Mouse (Mus musculus): ENCODE data around the gene Hsf5.

The Hsf5 gene

GRCm38 (mm10) chr11:87616790-87617474 is at the start of gene Hsf5:
Gene Hsf5, plus strand, starts transcription at chr11:87617164.
- DNase-seq: no peak

DNA sequence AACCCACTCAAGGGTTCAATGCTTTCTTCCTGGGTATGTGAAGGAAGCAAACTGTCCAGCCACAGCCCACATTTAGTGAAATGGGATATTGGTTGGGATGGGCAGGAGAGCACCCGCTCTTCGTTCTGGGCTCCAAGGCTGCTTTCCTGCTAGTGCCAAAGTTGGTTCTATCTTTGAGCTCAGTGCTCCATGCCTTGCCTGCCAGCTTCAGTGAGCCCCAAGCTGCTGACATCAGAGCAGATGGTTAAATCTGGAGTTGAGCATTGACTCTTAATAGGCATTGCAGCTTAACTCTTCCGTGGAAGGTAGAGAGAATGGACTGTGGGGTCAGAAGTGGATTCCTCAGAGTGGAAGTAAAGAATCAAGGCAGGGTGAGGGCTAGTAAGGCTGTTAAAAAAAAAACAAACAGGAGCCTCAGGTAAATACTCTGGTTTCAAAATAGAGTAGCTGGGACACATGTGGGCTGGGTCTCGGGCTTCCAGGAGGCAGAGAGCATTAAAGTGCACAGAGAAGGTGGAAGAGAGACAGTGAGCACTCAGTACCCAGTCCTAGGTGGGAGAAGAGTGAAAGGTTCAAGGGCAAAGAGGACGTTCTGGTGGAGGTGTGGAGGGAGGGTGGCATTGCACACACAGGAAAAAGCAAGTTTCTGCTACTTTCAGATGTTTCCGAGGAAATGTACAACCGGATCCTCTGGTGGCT is 48.6 kb upstream of the Hsf5 start, which contains the start of gene Sept4:
TSS of gene Sept4 (plus strand) at position 649 of the 699 bp plus-strand sequence.
- DNase-seq: no peak

GRCm38 (mm10) chr11:87570743-87571142 is 46.2 kb upstream of the Hsf5 start:
- DNase-seq: no peak

DNA sequence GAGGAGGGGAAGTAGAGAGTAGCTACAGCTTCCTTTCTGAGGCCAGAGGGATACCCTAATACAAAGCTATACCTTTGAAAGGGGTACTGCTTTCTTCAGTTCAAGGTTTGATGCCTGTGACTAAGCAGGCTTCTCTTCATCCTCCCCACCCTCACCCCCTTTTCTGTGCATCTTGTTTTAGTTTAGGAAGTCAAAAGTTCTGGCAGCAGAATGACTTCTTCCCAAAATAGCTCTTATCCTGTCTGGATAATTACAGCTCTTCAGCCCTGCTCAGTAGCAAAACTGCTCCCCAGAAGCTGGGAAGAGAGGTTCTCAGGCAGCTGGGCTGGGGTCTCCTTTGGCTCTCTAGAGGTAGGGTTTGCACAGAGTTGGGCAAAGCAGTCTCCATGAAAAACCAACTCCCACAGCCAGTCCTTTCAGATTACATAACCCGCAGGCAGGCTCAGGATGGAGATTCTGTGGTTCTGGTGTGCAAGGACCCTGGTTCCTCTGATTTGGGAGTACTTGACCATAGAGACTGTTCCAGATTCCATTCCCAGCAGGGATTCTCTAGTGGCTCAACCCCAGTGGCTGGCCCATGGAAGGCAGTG is 45.5 kb upstream of the Hsf5 start:
- peak in 1 of 2 experiments; percentile 2 for DNase-seq

- DNase-seq: no peak
Measured at GRCm38 (mm10) chr11:87573751-87574150, 43.2 kb upstream of the Hsf5 start.

DNA sequence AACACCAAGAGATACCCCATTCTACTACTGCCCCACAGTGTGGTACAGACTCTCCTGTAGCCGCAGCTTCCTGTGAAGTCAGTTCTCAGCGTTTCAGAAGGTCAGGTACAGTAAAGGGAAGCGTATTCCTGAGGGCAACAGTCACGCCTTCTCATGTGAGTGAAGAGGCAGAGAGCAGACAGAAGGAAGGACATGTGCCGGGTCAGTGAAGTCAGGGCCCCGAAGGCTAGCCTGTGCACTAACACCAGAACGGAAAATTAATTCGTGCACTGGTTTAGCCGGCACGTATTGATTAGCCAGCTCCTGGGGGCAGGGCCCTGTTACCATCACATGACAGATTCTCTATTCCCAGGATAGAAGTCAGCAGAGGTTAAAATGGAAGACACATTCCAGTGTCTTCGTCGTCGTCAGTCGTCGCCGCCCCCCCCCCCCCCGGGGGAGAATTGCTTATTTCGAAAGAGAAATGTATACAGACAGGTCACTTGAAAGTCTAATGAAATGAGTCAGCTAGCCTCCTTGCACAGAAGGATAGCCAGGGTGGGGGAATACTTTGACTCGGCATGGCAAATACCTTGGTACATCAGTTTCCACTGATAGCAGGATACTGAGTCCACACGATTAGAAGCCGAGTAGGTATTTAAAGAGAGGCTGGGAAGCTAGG is 42.3 kb upstream of the Hsf5 start:
- no peak for DNase-seq

DNA sequence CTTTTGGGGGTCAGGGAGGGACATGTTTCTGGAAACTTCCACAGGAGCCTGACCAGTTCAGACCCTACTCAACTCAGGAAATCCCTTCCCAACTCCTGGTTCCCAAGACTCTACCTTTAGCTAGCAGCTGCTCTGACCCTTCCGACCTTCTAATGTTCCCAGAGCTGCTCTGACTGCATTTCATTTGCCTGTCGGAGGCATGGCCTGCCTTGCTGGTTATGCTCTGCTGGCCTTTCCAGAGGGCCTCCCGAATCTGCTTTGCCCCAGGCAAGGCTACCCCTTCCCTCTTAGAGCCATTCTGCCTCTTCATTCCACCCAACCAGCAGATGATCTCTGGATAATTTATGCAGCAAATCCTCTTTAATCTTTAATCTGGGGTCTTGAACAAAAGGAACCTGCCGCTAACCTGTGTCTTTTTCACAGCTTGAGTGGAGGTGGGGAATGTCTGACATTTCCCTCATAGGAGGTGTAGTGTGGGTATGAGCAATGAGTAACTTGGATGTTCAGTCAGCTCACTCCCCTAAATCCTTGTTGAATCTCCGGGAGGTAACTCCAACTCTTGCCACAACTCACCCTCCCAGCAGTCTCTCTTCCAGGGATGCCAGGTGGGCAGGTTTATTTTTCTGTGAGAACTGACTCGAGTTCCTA is 39.2 kb upstream of the Hsf5 start:
- peak; percentile 41 to 43 for DNase-seq

DNA sequence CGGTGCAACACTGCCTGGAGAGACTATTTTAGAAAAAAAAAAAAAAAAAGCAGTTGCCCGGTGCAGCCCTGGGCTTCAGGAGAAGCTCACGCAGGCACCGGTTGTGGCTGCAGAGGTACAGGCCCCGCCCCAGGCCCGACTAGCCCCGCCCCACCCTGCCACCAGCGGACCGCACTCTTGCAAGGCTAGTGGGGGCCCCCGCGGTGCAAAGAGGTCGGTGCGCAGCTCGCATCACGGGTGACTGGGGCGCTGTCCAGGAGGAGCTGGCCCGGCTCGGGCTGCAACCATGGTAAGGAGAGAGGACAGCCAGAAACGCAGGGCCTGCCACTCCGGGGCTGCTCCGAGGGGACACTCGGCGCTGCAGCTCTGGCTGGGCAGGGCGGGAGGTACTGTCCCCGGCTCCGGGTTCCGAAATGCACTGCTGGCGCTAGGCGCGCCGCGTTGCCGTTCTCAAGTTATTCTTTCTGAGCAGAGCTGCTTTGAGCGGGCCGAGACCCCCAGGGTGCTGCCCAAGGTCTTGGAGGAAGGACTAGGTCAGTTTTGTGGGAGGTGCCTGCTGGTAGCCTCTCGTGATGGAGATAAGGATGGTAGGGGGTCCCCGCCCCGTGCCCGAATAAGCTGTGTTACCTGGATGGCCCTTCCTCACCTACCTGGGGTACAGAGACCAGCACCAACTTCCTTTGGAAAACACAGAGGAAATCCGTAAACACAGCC is 38.6 kb upstream of the Hsf5 start:
- peak; percentile 78 to 89 for DNase-seq

GRCm38 (mm10) chr11:87578963-87579601 is 37.9 kb upstream of the Hsf5 start:
- peak; percentile 42 to 53 for DNase-seq

- no peak for DNase-seq
Measured at GRCm38 (mm10) chr11:87579713-87580112, 37.3 kb upstream of the Hsf5 start.

GRCm38 (mm10) chr11:87580543-87581085 is 36.4 kb upstream of the Hsf5 start:
- no peak for DNase-seq

DNA sequence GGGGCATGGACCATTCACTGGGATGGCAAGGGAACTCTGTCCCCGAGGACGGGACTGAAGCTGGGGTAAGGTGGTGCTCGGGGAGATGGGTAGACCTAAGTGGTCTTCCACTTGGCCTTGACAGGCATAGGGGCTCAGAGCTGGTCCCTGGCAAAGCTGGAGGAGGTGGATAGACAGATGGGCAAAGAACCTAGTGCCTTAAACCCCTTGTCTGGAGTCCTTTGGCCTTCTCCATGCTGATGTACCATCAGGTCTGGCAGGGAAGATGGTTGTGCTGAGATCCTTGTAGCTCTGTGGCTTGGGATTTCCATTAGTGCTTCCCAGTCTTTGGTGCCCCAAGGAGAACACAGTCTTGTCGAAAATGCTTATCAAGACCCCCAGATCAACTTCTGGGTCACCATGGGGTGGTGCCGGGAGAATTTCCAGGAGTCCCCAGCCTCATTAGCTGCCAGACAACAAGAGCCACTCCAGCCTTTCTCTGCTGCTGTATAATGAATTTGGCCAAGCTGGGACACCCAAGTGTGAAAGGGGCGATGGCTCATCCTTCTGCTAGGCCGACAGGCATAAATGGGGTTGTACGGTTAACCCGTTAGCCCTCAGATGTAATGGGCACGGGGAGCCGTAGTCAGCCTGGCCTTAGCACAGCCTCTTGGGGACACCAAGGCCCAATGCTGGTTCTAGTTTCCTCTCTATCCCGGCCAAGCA is 35.7 kb upstream of the Hsf5 start:
- no peak for DNase-seq

GRCm38 (mm10) chr11:87581933-87582710 is 34.8 kb upstream of the Hsf5 start:
- DNase-seq: no peak

DNA sequence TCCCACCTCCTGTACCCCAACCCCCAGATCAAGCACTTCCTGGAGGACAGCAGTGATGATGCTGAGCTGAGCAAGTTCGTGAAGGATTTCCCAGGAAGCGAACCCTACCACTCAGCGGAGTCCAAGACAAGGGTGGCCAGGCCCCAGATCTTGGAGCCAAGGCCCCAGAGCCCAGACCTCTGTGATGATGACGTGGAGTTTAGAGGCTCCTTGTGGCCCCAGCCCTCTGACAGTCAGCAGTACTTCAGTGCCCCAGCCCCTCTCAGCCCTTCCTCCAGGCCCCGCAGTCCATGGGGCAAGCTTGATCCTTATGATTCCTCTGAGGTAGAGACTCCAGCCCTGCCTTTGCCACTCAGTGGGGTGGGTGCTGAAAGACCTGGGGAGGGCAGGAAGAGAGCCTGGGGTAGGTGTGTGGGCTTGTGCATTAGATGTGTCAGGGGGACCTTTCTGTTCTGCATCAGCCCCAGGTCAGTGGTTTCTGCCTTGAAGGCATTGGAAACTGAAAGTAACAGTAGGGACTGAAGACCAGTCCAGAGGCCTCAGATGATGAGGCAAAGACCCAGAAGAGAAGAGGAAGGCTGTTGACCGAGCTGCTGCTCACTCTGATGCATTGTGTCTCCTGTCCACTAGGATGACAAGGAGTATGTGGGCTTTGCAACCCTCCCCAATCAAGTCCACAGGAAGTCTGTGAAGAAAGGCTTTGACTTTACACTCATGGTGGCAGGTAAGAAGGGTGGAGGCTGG is 33.5 kb upstream of the Hsf5 start:
- no peak for DNase-seq

GRCm38 (mm10) chr11:87584711-87585505 is 32.1 kb upstream of the Hsf5 start:
- DNase-seq: peak; percentile 70 to 71

DNA sequence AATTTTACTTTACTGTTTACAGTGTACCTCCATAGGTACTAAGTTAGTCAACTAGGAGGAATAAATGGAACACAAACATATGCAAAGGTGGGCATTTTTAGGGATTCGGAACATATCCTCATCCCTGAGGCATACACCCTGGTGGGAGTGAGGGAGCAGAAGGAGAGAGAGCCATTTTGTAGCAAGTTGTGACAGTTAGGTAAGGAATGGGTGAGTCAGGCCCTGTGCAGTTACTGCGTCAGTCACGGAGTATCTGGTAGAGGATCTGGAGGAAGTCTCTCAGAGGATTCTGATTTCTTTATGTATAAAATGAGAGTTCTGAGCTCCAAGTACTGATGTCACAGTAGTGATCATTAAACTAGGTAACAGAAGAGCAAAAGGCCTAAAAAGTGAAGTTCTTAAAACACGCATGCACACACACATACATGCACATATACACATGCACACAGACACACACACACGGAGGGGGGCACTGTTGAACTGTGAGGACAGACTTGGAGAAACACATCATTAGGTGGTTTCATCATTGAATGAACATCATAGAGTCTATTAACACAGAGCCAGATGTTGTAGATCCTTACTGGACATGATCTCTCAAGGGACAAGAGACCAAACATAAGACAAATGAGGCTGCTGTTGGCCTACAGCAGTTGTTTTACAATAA is 29.6 kb upstream of the Hsf5 start:
- no peak for DNase-seq

- DNase-seq: no peak
Measured at GRCm38 (mm10) chr11:87589605-87590004, 27.4 kb upstream of the Hsf5 start.
